Mouse (Mus musculus) left cerebral cortex, adult 2 months (tissue): ENCODE results near the gene Papss1. TPM values are rescaled to one million over a fixed set of nuclear protein-coding genes. Genes with fewer than 3 reads are reported as not detected.

ENCODE experiments used
- DNase-seq, 2 experiments: peaks; one replicate each; pipeline ENCODE4 v3.0.0; 2021 to 2022; ENCODE audit warnings: low spot score in 2 of 2, mixed read lengths in 1 of 2; ENCODE audit errors: extremely low spot score in 1 of 2
- H3K27ac ChIP-seq: fragments of 200-600 bp; 2 replicates; pipeline ENCODE4 v1.8.1; 2022
- H3K4me3 ChIP-seq: fragments of 200-600 bp; 2 replicates; pipeline ENCODE4 v1.8.1; 2022
- CTCF ChIP-seq: fragments of 200-600 bp; IDR thresholded peaks from 2 replicates; pipeline ENCODE4 v1.8.1; 2022; ENCODE audit warnings: antibody characterized with exemption, mild to moderate bottlenecking, moderate library complexity
- intact Hi-C: fragments of 180-260 bp; cut with DNase I; formaldehyde crosslinking; loops from one replicate; pipeline ENCODE4 v1.15.1; 2025
- total RNA-seq, 2 experiments: library from RNA; stranded (reverse); gene quantifications; 2 replicates each; pipeline ENCODE4 v1.2.3; 2021

The Papss1 gene
- total RNA-seq, 2 experiments from 2014 or later: 60.1 to 60.7 TPM

DNA sequence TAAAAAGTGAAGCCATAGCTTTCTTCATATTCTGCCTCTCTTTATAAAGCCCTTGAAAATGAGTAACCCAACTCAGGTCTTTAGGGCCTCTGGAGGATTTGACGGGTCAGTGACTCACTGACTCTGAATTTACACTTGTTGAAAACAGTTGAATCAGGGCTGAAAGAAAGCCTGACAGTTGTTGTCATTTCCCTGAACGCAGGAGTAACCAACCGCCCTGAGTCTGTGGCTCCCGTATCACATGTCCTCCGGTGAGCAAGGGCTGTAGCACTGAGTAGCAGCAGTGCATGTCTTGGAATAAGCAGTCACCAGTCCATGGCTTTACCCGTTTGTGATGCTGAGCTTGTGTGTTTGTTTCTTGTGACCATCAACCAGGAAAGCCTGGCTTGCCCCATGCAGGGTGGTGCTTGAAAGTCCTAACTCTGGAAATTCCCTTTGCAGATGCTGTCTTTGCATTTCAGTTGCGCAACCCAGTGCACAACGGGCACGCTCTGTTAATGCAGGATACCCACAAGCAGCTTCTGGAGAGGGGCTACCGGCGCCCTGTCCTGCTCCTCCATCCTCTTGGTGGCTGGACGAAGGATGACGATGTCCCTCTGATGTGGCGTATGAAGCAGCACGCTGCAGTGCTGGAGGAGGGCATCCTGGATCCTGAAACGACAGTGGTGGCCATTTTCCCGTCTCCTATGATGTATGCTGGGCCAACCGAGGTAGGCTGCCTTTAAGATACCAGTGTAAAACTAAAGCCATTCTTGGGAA lies 54.2 kb downstream of the Papss1 start:
- Histone ChIP-seq H3K4me3 (no peak overlapping the region), H3K27ac (no peak overlapping the region)
- DNase-seq: no peak
- intact Hi-C loops: no loop called here
- no peak for TF ChIP-seq CTCF

DNA sequence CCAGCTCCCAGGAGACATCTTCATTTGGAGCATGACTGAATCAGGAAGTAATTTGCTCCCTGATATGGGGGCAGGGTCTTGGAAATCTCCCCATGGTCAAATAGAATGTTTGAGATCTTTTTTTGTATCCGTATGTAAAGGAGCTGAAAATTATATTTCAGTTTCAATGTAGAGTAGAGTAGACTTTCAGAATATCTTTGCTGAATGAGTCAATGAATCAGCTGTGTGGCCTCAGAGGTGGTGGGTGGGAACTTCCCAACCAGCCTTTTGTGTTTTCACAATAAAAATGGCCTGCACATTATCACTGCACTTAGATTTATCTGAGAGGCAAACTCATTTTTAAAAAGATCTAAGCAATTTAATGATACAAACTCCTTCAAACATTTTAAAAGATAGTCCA lies 58.6 kb downstream of the Papss1 start:
- Histone ChIP-seq H3K4me3 (no peak overlapping the region), H3K27ac (no peak overlapping the region)
- TF ChIP-seq CTCF: no peak
- DNase-seq: no peak
- intact Hi-C loops: no loop called here

DNA sequence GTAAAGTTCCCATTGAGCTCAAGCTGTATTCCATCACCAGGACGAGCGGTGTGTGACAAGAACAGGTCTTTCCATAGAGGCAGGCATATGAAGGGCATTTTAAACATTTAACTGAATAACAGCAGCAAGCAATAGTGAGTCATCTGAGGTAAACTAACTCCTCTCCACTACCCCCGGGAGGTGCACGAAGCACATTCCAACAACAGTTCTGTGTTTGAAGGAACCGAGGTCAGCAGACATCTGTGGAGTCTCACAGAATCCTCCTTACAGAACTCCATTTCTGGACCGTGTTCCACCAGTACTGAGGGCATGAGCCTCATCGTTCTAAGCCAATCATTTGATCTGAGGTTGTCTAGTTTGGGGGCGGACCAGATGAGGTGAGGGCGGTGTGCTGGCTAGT lies 59.5 kb downstream of the Papss1 start:
- intact Hi-C loops: no loop called here
- Histone ChIP-seq H3K27ac (no peak overlapping the region), H3K4me3 (no peak overlapping the region)
- no peak for DNase-seq
- no peak for TF ChIP-seq CTCF

DNA sequence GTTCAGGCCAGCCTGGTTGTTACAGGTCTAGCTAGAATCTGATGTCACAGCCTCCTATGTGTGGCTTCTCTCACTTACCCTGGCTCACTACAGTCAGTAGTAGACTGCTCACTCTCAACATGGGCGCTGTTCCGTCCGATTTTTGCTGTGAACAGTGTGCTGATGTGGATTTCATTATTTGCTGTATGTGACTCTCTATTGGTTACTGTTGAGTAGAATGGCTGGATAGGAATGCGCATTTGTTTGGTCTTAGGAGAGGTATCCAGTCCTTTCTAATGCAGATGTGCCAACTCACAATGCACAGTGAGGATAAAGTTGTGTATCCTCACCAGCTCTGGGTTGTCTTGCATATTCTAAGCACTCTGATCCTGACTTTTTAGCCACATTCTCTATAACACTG lies 62.9 kb downstream of the Papss1 start:
- no peak for DNase-seq
- no peak for TF ChIP-seq CTCF
- H3K4me3 ChIP-seq: no peak overlapping the region
- no peak overlapping the region for H3K27ac ChIP-seq
- intact Hi-C loops: no loop called here

DNA sequence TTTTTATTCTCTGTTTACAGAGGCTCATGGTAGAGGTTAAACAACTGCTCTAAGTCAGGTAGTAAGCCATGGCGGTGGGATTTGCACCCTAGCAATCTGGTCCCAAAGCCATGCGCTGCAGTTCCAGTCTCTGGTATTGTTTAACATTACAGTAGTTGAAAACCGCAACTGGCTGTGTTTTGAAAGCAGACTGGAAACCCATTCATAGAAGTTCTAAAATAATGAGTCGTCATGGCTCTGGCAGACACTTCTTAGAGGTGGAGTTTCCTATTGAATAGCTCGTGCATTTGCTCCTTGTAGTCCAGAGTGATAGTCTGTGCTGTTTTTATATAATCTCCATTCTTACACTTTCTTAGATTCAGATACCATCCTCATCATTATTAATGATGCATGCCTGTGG lies 63.7 kb downstream of the Papss1 start:
- DNase-seq: no peak
- intact Hi-C loops: no loop called here
- TF ChIP-seq CTCF: no peak
- Histone ChIP-seq H3K27ac (no peak overlapping the region), H3K4me3 (no peak overlapping the region)

DNA sequence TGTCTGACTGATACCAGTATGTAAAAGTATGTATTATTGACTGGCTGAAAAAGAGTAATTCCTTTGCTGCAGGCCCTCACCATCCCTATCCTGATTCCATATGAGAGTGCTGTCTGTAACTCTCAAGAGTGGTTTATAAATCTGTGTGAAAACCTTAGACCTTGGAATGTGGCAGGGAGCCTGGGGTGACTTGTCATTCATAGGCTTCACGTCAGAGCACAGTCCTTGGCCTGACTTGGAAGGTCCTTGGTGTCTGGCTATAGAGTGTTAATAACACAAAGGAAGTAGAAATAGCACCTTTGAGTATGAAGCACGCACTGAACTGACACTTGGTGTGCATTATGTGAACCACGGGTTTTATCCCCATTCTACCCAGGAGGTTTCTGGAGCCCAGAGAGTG lies 64.4 kb downstream of the Papss1 start:
- DNase-seq: no peak
- TF ChIP-seq CTCF: no peak
- H3K4me3 ChIP-seq: no peak overlapping the region
- no peak overlapping the region for H3K27ac ChIP-seq
- intact Hi-C loops: no loop called here

DNA sequence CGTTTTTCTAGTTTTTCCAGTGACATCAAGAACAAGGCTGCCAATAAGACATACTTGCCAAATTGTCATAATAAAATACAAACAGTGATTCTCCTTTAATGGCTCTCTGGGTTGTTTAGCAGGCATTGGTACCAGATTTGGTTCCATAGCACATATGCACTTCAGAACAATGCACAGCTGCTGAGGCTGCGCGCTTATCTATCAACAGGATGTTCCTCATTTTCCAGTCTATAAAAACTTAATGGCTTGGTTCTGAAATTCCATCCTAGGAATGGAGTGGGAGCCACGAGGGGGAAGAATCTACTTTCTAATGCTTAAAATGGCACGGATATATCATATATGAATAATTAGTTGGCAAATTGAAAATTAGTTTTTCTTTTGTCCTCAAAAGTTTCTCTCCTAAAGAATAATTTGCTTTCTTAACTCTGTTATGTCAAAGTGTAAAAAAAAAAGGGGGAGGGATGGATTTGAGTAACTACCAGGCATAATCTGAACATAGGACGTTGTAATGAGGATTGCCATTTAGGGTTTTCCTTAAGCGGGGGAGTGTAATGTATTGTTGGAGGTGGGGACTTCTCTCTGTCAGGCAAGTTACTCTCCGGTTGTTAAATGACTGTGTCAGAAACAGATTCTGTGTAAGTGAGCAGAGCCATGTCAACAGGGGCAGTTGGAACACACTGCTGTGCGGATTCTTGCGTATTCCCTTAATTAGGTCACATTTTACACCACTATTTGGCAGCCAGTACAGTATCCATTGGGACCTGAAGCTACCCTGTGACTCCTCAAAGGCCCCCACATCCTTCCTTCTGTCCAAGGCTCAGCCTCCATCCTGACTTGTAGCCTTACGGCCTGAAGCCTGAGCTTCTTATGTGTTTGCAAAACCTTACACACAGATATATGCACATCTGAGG lies 66.1 kb downstream of the Papss1 start:
- DNase-seq: no peak
- intact Hi-C loops: no loop called here
- no peak overlapping the region for H3K27ac ChIP-seq
- TF ChIP-seq CTCF: no peak
- H3K4me3 ChIP-seq: no peak overlapping the region

DNA sequence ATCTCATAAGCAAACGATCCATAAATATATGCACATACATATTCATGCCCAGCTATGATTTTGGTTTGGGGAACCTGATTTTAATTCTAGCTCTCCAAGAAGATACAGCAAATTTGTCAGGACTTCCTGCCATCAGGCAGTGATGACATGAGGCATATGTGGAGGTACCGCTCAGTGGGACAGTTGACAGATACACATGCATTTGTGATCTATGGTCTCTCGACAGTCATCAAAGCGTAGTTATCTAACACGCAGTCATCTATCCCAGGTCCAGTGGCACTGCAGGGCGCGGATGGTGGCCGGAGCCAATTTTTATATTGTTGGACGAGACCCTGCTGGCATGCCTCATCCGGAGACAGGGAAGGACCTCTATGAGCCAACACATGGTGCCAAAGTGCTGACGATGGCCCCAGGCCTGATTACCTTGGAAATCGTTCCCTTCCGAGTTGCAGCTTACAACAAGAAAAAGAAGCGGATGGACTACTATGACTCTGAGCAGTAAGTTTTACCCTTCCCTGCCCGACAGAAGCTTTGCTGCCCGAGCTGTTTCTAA lies 66.8 kb downstream of the Papss1 start:
- H3K4me3 ChIP-seq: no peak overlapping the region
- intact Hi-C loops: no loop called here
- TF ChIP-seq CTCF: no peak
- DNase-seq: no peak
- no peak overlapping the region for H3K27ac ChIP-seq

DNA sequence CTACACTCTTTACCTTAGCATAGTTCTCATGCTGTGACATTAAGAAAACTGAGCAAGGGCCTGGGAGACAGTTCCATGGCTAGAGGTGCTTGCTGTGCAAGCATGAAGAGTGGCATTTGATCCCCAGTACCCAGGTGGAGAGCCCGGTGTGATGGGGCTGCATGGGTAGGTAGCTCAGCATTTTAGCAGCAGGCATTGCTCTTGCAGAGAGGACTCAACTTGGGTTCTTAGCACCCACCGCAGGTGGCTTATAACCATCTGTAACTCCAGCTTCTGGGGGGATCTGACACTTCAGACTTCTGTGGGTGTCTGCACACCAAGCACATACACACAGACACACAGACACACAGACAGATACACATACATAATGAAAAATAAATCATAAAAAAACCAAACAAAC lies 69.5 kb downstream of the Papss1 start:
- Histone ChIP-seq H3K4me3 (no peak overlapping the region), H3K27ac (no peak overlapping the region)
- TF ChIP-seq CTCF: no peak
- DNase-seq: no peak
- intact Hi-C loops: no loop called here

DNA sequence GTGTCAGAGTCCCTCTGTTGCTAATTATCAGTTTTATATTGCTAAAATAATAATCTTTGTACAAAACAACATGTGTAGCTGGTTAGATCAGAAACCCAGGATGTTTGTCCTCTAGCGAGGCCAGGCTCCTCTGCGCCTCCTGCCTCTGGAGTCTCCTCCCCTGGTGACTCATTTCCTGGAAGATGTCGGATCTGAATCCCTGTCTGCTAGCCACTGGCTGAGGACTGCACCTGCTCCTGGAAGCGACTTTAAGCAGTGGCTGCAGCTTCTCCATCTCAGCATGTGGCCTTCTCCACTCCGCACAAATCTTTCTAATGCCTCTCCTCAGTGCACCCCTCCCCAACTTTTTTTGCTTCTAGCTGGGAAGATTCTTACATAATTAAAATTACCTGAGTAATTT lies 71.6 kb downstream of the Papss1 start:
- TF ChIP-seq CTCF: no peak
- no peak overlapping the region for H3K4me3 ChIP-seq
- no peak for DNase-seq
- intact Hi-C loops: no loop called here
- no peak overlapping the region for H3K27ac ChIP-seq

DNA sequence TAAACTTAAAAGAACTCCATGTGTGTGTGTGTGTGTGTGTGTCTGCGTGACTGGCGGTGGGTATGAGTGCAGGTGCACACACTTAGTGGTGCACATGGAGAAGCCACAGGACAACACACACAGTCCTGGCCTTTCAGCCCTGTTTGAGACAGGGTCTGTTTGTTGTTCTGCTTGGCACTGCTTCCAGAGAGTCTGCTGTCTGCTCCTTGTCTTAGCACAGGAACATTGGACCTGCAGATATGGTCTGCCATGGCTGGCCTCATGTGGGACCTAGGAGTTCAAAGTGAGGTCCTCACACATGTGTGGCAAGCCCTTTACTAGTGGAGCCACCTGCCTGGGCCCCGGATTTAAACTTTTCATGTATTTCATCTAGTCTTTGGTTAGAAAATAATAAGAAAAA lies 72.4 kb downstream of the Papss1 start:
- no peak overlapping the region for H3K4me3 ChIP-seq
- DNase-seq: no peak
- H3K27ac ChIP-seq: no peak overlapping the region
- no peak for TF ChIP-seq CTCF
- intact Hi-C loops: no loop called here

DNA sequence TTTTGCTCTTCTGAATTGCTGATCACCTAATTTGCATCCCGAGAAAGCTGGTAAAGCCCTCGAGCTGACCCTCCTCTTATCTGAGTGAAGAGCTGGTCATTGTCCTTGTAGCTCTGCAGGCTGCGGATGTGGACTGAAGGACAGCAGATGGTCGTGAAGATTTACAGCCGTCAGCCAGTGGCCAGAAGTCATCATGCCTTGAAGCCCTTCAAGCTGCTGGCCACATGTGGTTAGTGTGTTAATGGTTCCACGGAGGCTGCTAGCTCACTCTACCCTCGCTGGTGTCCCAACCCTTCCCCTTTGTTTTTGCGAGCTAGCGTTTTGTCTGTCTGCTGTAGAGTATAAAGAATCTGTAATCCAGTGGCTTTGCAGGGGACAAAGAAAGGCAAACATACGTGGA lies 73.1 kb downstream of the Papss1 start:
- no peak for TF ChIP-seq CTCF
- intact Hi-C loops: no loop called here
- no peak for DNase-seq
- H3K4me3 ChIP-seq: no peak overlapping the region
- H3K27ac ChIP-seq: peak overlapping the region; percentile 44; the same call in 1 of the 2 replicates
